Mouse (Mus musculus): ENCODE data around the gene 1700042G07Rik. TPM values are rescaled to one million over a fixed set of nuclear protein-coding genes. Genes with fewer than 3 reads are reported as not detected.
A peak's percentile ranks its signal among the peaks of the same experiment; 100 is the strongest.

1700042G07Rik gene
- total RNA-seq (2014; rRNA removed) (not detected in 2 replicates), polyA plus RNA-seq (2015; fragmentation: Nextera tagmentation; extraction: Ambion mirVana) (not detected in 2 replicates)

GRCm38 (mm10) chr4:116173072-116173471 lies at the start of gene 1700042G07Rik, which contains the start of gene Gm49337:
TSS of gene 1700042G07Rik (plus strand) at chr4:116173372.
TSS of gene Gm49337 (plus strand) at chr4:116173384.
- H3K27me3 ChIP-seq (ENCODE audit: insufficient read depth, low read length) = no peaks in the 10 kb centered on the region
- H3K4me3 ChIP-seq (ENCODE audit: low read depth, low read length) = no peak within 1 kb of the TSS
- H3K9ac ChIP-seq = no peak within 1 kb of the TSS
- H3K36me3 ChIP-seq (ENCODE audit: insufficient read depth) = no peaks in the 10 kb centered on the region
- no peaks in the 10 kb centered on the region for H3K9me3 ChIP-seq (ENCODE audit: low read length)
- DNase-seq (no peak), ATAC-seq (no peak)
- H3K27ac ChIP-seq (ENCODE audit: low read depth, low read length) = no peak within 1 kb of the TSS
- TF ChIP-seq CTCF (IDR thresholded peaks at IDR 0.05; ENCODE audit: low read depth) = no peak
- H3K4me1 ChIP-seq (ENCODE audit: insufficient read depth) = peaks cover 13% of the 10 kb centered on the region; the same call in 1 of the 2 replicates
- WGBS = 79% methylated on average over 6 of the region's 6 CpGs
- H3K4me2 ChIP-seq (ENCODE audit: low read depth) = no peak within 1 kb of the TSS

- WGBS = under 1% methylated on average over 24 of the region's 24 CpGs
- Histone ChIP-seq H3K27ac (ENCODE audit: low read depth, low read length) (no peak within 1 kb of the TSS; the same call in 1 of the 2 replicates), H3K4me3 (ENCODE audit: low read depth, low read length) (peak within 1 kb of the TSS; percentile 60), H3K4me2 (ENCODE audit: low read depth) (peak within 1 kb of the TSS; percentile 55), H3K9me3 (ENCODE audit: low read length) (no peaks in the 10 kb centered on the region), H3K27me3 (ENCODE audit: insufficient read depth, low read length) (no peaks in the 10 kb centered on the region), H3K36me3 (ENCODE audit: insufficient read depth) (no peaks in the 10 kb centered on the region), H3K9ac (peak within 1 kb of the TSS; percentile 59), H3K4me1 (ENCODE audit: insufficient read depth) (no peaks in the 10 kb centered on the region)
- DNase-seq (peak; percentile 94), ATAC-seq (peak; percentile 99)
- peak; percentile 54 for TF ChIP-seq CTCF (IDR thresholded peaks at IDR 0.05; ENCODE audit: low read depth)
Observed at GRCm38 (mm10) chr4:116123602-116124519, 49.3 kb upstream of the 1700042G07Rik start, which contains the start of the genes Rad54l and Pomgnt1. TSS of gene Rad54l (minus strand) at chr4:116123690. TSS of gene Pomgnt1 (plus strand) at chr4:116123840.

GRCm38 (mm10) chr4:116125803-116126386 lies 47.3 kb upstream of the 1700042G07Rik start:
- no peak for TF ChIP-seq CTCF (IDR thresholded peaks at IDR 0.05; ENCODE audit: low read depth)
- no peak for DNase-seq

GRCm38 (mm10) chr4:116127956-116128355 lies 45.2 kb upstream of the 1700042G07Rik start:
- no peak overlapping the region for H3K4me3 ChIP-seq (ENCODE audit: low read depth, low read length)
- H3K27ac ChIP-seq (ENCODE audit: low read depth, low read length) = no peak overlapping the region
- no peak for TF ChIP-seq CTCF (IDR thresholded peaks at IDR 0.05; ENCODE audit: low read depth)
- WGBS = 73% methylated on average over 6 of the region's 6 CpGs
- no peak for DNase-seq
- H3K4me2 ChIP-seq (ENCODE audit: low read depth) = no peak overlapping the region
- no peaks in the 10 kb centered on the region for H3K9me3 ChIP-seq (ENCODE audit: low read length)
- no peak overlapping the region for H3K9ac ChIP-seq
- no peaks in the 10 kb centered on the region for H3K27me3 ChIP-seq (ENCODE audit: insufficient read depth, low read length)
- no peak for ATAC-seq
- H3K4me1 ChIP-seq (ENCODE audit: insufficient read depth) = no peaks in the 10 kb centered on the region
- no peaks in the 10 kb centered on the region for H3K36me3 ChIP-seq (ENCODE audit: insufficient read depth)

More at GRCm38 (mm10) chr4:116125803-116126386, 47.3 kb upstream of the 1700042G07Rik start:
- Histone ChIP-seq H3K9ac (no peak overlapping the region), H3K27me3 (ENCODE audit: insufficient read depth, low read length) (no peaks in the 10 kb centered on the region), H3K4me3 (ENCODE audit: low read depth, low read length) (no peak overlapping the region), H3K9me3 (ENCODE audit: low read length) (no peaks in the 10 kb centered on the region), H3K4me1 (ENCODE audit: insufficient read depth) (no peaks in the 10 kb centered on the region), H3K36me3 (ENCODE audit: insufficient read depth) (no peaks in the 10 kb centered on the region), H3K4me2 (ENCODE audit: low read depth) (no peak overlapping the region), H3K27ac (ENCODE audit: low read depth, low read length) (no peak overlapping the region)
- no peak for ATAC-seq
- 96% methylated on average over 4 of the region's 4 CpGs for WGBS

- no peak for ATAC-seq
- no peak for TF ChIP-seq CTCF (IDR thresholded peaks at IDR 0.05; ENCODE audit: low read depth)
- H3K4me3 ChIP-seq (ENCODE audit: low read depth, low read length) = no peak overlapping the region
- no peak overlapping the region for H3K9ac ChIP-seq
- DNase-seq = no peak
- H3K4me2 ChIP-seq (ENCODE audit: low read depth) = no peak overlapping the region
- H3K9me3 ChIP-seq (ENCODE audit: low read length) = no peaks in the 10 kb centered on the region
- H3K27me3 ChIP-seq (ENCODE audit: insufficient read depth, low read length) = no peaks in the 10 kb centered on the region
- no peaks in the 10 kb centered on the region for H3K36me3 ChIP-seq (ENCODE audit: insufficient read depth)
- 91% methylated on average over 4 of the region's 4 CpGs for WGBS
- H3K4me1 ChIP-seq (ENCODE audit: insufficient read depth) = no peaks in the 10 kb centered on the region
- no peak overlapping the region for H3K27ac ChIP-seq (ENCODE audit: low read depth, low read length)
Observed at GRCm38 (mm10) chr4:116133126-116133525, 40.0 kb upstream of the 1700042G07Rik start.

- ATAC-seq (peak; percentile 77), DNase-seq (peak; percentile 76)
Observed at GRCm38 (mm10) chr4:116134990-116135389, 38.2 kb upstream of the 1700042G07Rik start.

More at GRCm38 (mm10) chr4:116134990-116135389, 38.2 kb upstream of the 1700042G07Rik start:
- TF ChIP-seq CTCF (IDR thresholded peaks at IDR 0.05; ENCODE audit: low read depth) = peak; percentile 94
- Histone ChIP-seq H3K9me3 (ENCODE audit: low read length) (no peaks in the 10 kb centered on the region), H3K4me3 (ENCODE audit: low read depth, low read length) (no peak overlapping the region), H3K4me1 (ENCODE audit: insufficient read depth) (no peaks in the 10 kb centered on the region), H3K4me2 (ENCODE audit: low read depth) (no peak overlapping the region), H3K27me3 (ENCODE audit: insufficient read depth, low read length) (no peaks in the 10 kb centered on the region), H3K9ac (no peak overlapping the region), H3K27ac (ENCODE audit: low read depth, low read length) (no peak overlapping the region), H3K36me3 (ENCODE audit: insufficient read depth) (no peaks in the 10 kb centered on the region)
- WGBS = 21% methylated on average over 2 of the region's 2 CpGs

All from forebrain, postnatal 0 days (tissue).